ENCODE assay signal across 7 mouse cellular contexts in the genomic region with DNA sequence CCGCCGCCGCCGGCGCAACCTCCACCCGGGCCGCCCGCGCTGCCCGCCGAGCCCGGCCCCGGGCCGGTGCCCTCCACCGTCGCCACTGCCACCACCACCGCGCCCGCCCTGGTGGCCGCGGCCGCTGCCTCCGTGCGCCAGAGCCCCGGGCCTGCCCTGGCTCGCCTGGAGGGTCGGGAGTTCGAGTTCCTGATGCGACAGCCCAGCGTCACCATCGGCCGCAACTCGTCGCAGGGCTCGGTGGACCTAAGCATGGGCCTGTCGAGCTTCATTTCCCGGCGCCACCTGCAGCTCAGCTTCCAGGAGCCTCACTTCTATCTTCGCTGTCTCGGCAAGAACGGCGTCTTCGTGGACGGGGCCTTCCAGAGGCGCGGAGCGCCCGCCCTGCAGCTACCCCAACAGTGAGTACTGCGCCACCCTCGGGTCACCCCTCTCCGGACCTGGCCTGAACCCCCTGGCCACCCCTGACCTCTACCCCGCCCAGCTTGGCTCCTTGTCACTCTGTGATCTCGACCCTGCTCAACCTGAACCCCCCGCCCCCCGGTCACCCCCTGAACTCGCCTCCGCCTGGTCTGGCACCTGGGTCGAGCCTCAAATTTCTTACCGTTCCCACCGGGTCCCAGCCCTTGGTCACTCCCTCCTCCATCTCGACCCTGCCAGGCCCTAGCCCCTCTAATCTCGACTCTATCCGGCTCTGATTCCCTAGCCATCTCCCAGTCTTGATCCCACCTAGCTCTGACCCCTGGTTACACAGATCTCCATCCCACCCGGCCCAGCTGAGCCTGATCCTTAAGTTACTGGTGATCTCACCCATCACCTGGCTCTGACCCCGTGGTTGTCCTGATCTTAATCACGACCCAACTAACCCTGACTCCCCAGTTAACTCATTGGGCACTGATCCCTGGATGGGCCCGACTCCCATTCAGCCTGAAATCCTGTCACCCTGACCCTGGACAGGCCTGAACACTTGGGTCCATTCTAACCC. TPM values are rescaled to one million over a fixed set of nuclear protein-coding genes. Genes with fewer than 3 reads are reported as not detected.
DNase-seq lines count a peak whose midpoint lies in the region; ATAC-seq and TF ChIP-seq lines count a peak whose summit lies in the region.

No protein-coding gene starts in this region.

- WGBS in forebrain, postnatal 0 days = 2% methylated on average over 54 of the region's 67 CpGs
- WGBS in midbrain, embryonic 12.5 days = under 1% methylated on average over 57 of the region's 67 CpGs
- WGBS in thymus, adult 2 months = 1% methylated on average over 67 of the region's 67 CpGs

- peak overlapping the region; percentile 90 for H3K4me2 ChIP-seq in forebrain, postnatal 0 days (ENCODE audit: low read depth)
- H3K4me2 ChIP-seq in midbrain, embryonic 12.5 days (replicated peaks) = peak overlapping the region; percentile 97

- H3K27ac ChIP-seq in bone marrow macrophage, adult 2 months (ENCODE audit: insufficient read depth, low read depth, low read length) = peak overlapping the region; percentile 59
- peak overlapping the region; percentile 85 for H3K27ac ChIP-seq in forebrain, postnatal 0 days (ENCODE audit: low read depth, low read length)
- peak overlapping the region; percentile 76 for H3K27ac ChIP-seq in midbrain, embryonic 12.5 days (replicated peaks)
- H3K27ac ChIP-seq in thymus, adult 2 months (ENCODE audit: control insufficient read depth, insufficient read depth, low read length) = no peak overlapping the region

- no peaks in the 10 kb centered on the region for H3K9me3 ChIP-seq in forebrain, postnatal 0 days (ENCODE audit: low read length)
- H3K9me3 ChIP-seq in midbrain, embryonic 12.5 days = no peaks in the 10 kb centered on the region

- no peak for TF ChIP-seq POLR2A in bone marrow macrophage, adult 2 months (IDR thresholded peaks at IDR 0.05; ENCODE audit: borderline replicate concordance, low read depth, low read length)
- TF ChIP-seq POLR2A in thymus, adult 2 months (IDR thresholded peaks at IDR 0.05; ENCODE audit: control insufficient read depth, extremely low read depth, insufficient read depth, low read length, poor library complexity) = no peak

- peak; percentile 42 for DNase-seq in urinary bladder, postnatal 14 days (ENCODE audit: low spot score)
- DNase-seq in urinary bladder, postnatal 10 days (ENCODE audit: low spot score) = no peak
- peak; percentile 62 for DNase-seq in forebrain, postnatal 0 days
- peak; percentile 44 to 70 for DNase-seq in kidney, postnatal 25 days
- peak; percentile 54 for DNase-seq in thymus, adult 2 months

- no peaks in the 10 kb centered on the region; the same call in 1 of the 2 replicates for H3K36me3 ChIP-seq in forebrain, postnatal 0 days (ENCODE audit: insufficient read depth)
- H3K36me3 ChIP-seq in midbrain, embryonic 12.5 days = peaks cover 8% of the 10 kb centered on the region; the same call in 1 of the 2 replicates
- no peaks in the 10 kb centered on the region for H3K36me3 ChIP-seq in thymus, adult 2 months (ENCODE audit: control insufficient read depth, insufficient read depth, low read length)

- ATAC-seq in forebrain, postnatal 0 days = peak; percentile 54
- peak; percentile 13 for ATAC-seq in midbrain, embryonic 12.5 days (ENCODE audit: low FRiP score, low read depth)

- H3K4me3 ChIP-seq in bone marrow macrophage, adult 2 months (ENCODE audit: insufficient read depth, low read length) = peak overlapping the region; percentile 99
- peak overlapping the region; percentile 99 for H3K4me3 ChIP-seq in forebrain, postnatal 0 days (ENCODE audit: low read depth, low read length)
- peak overlapping the region; percentile 91 for H3K4me3 ChIP-seq in midbrain, embryonic 12.5 days
- H3K4me3 ChIP-seq in thymus, adult 2 months (ENCODE audit: control insufficient read depth, insufficient read depth, low read length) = peak overlapping the region; percentile 69

- no peaks in the 10 kb centered on the region for H3K27me3 ChIP-seq in forebrain, postnatal 0 days (ENCODE audit: insufficient read depth, low read length)
- H3K27me3 ChIP-seq in midbrain, embryonic 12.5 days = no peaks in the 10 kb centered on the region
- no peaks in the 10 kb centered on the region for H3K27me3 ChIP-seq in thymus, adult 2 months (ENCODE audit: control insufficient read depth, insufficient read depth, low read length)

- no peak for TF ChIP-seq CTCF in bone marrow macrophage, adult 2 months (IDR thresholded peaks at IDR 0.05; ENCODE audit: low read depth, low read length)
- TF ChIP-seq CTCF in forebrain, postnatal 0 days (IDR thresholded peaks at IDR 0.05; ENCODE audit: low read depth) = peak; percentile 14; the same call in 1 of the 2 replicates
- no peak for TF ChIP-seq CTCF in thymus, adult 2 months (IDR thresholded peaks at IDR 0.05; ENCODE audit: borderline replicate concordance, control insufficient read depth, extremely low read depth, insufficient read depth, low read length, poor library complexity)

- H3K9ac ChIP-seq in forebrain, postnatal 0 days = peak overlapping the region; percentile 90
- H3K9ac ChIP-seq in midbrain, embryonic 12.5 days (replicated peaks) = peak overlapping the region; percentile 93

- H3K4me1 ChIP-seq in bone marrow macrophage, adult 2 months (ENCODE audit: control insufficient read depth, insufficient read depth, low read length) = peaks cover 18% of the 10 kb centered on the region
- peaks cover 32% of the 10 kb centered on the region for H3K4me1 ChIP-seq in forebrain, postnatal 0 days (ENCODE audit: insufficient read depth)
- peaks cover 45% of the 10 kb centered on the region for H3K4me1 ChIP-seq in midbrain, embryonic 12.5 days
- H3K4me1 ChIP-seq in thymus, adult 2 months (replicated peaks; ENCODE audit: control insufficient read depth, insufficient read depth, low read length) = peaks cover 40% of the 10 kb centered on the region

RNA-seq across cellular contexts. Expression of a gene that starts 0.6 kb away (rescaled TPM):
- 16.2 and 18.2 TPM in 2 replicates for polyA plus RNA-seq in bone marrow macrophage, adult 2 months (2012; ENCODE audit: insufficient read depth, insufficient read length, missing spikeins)
- total RNA-seq in forebrain, postnatal 0 days (2014; rRNA removed) = 13.8 and 19.0 TPM in 2 replicates
- 3.2 and 5.0 TPM in 2 replicates for polyA plus RNA-seq in forebrain, postnatal 0 days (2015; fragmentation: Nextera tagmentation; extraction: Ambion mirVana)
- polyA plus RNA-seq in midbrain, embryonic 12.5 days (2016; fragmentation: Nextera tagmentation; extraction: Ambion mirVana) = 7.6 and 9.6 TPM in 2 replicates
- polyA plus RNA-seq in thymus, adult 2 months (2012; rRNA removed) = 27.9 and 33.7 TPM in 2 replicates
